Mouse (Mus musculus) hindbrain, embryonic 10.5 days (tissue): ENCODE results near the gene Cep295nl. TPM values are rescaled to one million over a fixed set of nuclear protein-coding genes. Genes with fewer than 3 reads are reported as not detected.

Experiments
- DNase-seq: peaks from one replicate; pipeline ENCODE4 v3.0.0-alpha.2; 2017; ENCODE audit warnings: low spot score
- H3K27ac ChIP-seq: fragments of 300-500 bp; sonication (generic); 2 replicates; pipeline ENCODE4 v1.5.1; 2016; ENCODE audit warnings: mild to moderate bottlenecking, moderate library complexity
- H3K27me3 ChIP-seq: fragments of 300-500 bp; sonication (generic); 2 replicates; pipeline ENCODE4 v1.6.1; 2016; ENCODE audit warnings: mild to moderate bottlenecking; ENCODE audit not compliant: poor library complexity, insufficient read depth, severe bottlenecking
- H3K36me3 ChIP-seq: fragments of 300-500 bp; sonication (generic); 2 replicates; pipeline ENCODE4 v1.6.1; 2016; ENCODE audit warnings: mild to moderate bottlenecking, moderate library complexity
- H3K4me1 ChIP-seq: fragments of 300-500 bp; sonication (generic); replicated peaks from 2 replicates; pipeline ENCODE4 v1.6.1; 2016; ENCODE audit warnings: mild to moderate bottlenecking
- H3K4me3 ChIP-seq: fragments of 300-500 bp; sonication (generic); 2 replicates; pipeline ENCODE4 v1.5.1; 2016; ENCODE audit warnings: mild to moderate bottlenecking, moderate library complexity
- H3K9me3 ChIP-seq: fragments of 300-500 bp; sonication (generic); 2 replicates; pipeline ENCODE4 v1.6.1; 2016; ENCODE audit warnings: mild to moderate bottlenecking, moderate library complexity
- WGBS: fragments of 180-500 bp; shearing (Covaris S2); methylation state at CpG from one replicate; pipeline ENCODE4 v1.1.7; 2016; 5-methylcytosine and 5-hydroxymethylcytosine counted together
- polyA plus RNA-seq: library from polyadenylated mRNA; unstranded; fragments of >200 nt; fragmentation: Nextera tagmentation; extraction: Ambion mirVana; gene quantifications from 2 replicates; pipeline ENCODE4 v1.2.1, GENCODE M21; 2016

The Cep295nl gene
- polyA plus RNA-seq, 1 experiment from 2014 or later, result 0.21 TPM

DNA sequence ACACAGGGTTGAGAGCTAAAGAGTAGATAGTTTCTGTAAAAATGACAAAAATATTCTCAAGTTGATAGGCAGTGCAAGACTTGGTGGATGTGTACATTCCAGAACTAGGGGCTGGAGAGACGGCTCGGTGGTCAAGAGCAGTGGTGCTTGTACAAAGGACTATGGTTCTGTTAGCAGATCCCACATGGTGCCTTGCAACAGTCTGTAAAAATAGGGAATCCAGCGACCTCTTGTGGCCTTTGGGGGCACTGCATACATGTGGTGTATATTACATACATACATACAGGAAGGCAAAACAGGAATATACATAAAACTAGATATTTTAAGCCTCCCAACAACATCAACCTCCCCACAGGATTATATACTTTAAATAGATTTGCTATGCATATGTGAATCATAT, 26.0 kb upstream of the Cep295nl start:
- Histone ChIP-seq H3K4me1 (peaks cover 25% of the 10 kb centered on the region), H3K9me3 (no peaks in the 10 kb centered on the region), H3K27me3 (peaks cover 4% of the 10 kb centered on the region; the same call in 1 of the 2 replicates), H3K36me3 (no peaks in the 10 kb centered on the region), H3K4me3 (no peak overlapping the region), H3K27ac (no peak overlapping the region)
- 66% methylated on average over 3 of the region's 3 CpGs for WGBS
- DNase-seq, result no peak

GRCm38 (mm10) chr11:118366559-118366958, 24.3 kb upstream of the Cep295nl start:
- WGBS, result 79% methylated on average over 8 of the region's 8 CpGs

GRCm38 (mm10) chr11:118366108-118366507, 23.8 kb upstream of the Cep295nl start:
- H3K27ac ChIP-seq, result peak overlapping the region; percentile 23; the same call in 1 of the 2 replicates
- peaks cover 42% of the 10 kb centered on the region for H3K4me1 ChIP-seq
- no peak for DNase-seq

More at GRCm38 (mm10) chr11:118366559-118366958, 24.3 kb upstream of the Cep295nl start:
- DNase-seq, result no peak
- Histone ChIP-seq H3K36me3 (no peaks in the 10 kb centered on the region), H3K27me3 (peaks cover 9% of the 10 kb centered on the region; the same call in 1 of the 2 replicates), H3K4me3 (no peak overlapping the region), H3K4me1 (peaks cover 42% of the 10 kb centered on the region), H3K9me3 (no peaks in the 10 kb centered on the region), H3K27ac (0 out of 2 replicates have a peak overlapping the region, but pooled peaks have one; percentile 6)

DNA sequence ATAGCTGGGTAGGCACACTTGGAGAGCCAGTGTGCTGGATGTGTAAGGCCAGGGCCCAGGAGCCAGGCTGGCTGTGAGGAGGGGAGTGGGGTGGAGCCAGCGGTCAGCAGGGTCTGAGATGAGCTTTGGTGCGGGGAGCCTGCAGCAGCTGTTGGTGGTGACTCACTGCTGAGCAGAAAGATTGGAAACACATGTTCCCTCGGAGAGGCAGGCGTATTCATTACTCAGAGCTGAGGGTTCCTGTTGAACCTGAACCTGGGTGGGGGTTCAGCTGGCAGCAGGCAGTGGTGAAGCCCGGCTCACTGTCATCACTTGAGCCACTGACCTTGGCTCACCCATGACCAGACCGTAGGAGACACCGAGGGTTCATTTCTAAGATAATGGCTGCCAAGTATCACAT, 22.9 kb upstream of the Cep295nl start:
- peak overlapping the region; percentile 59 for H3K27ac ChIP-seq
- DNase-seq, result peak; percentile 56
- H3K4me3 ChIP-seq, result no peak overlapping the region
- H3K36me3 ChIP-seq, result no peaks in the 10 kb centered on the region
- 67% methylated on average over 7 of the region's 7 CpGs for WGBS
- peaks cover 9% of the 10 kb centered on the region; the same call in 1 of the 2 replicates for H3K27me3 ChIP-seq
- peaks cover 45% of the 10 kb centered on the region for H3K4me1 ChIP-seq
- no peaks in the 10 kb centered on the region for H3K9me3 ChIP-seq

More at GRCm38 (mm10) chr11:118366108-118366507, 23.8 kb upstream of the Cep295nl start:
- no peaks in the 10 kb centered on the region for H3K36me3 ChIP-seq
- no peaks in the 10 kb centered on the region for H3K9me3 ChIP-seq
- 63% methylated on average over 3 of the region's 3 CpGs for WGBS
- peaks cover 9% of the 10 kb centered on the region; the same call in 1 of the 2 replicates for H3K27me3 ChIP-seq
- no peak overlapping the region for H3K4me3 ChIP-seq

GRCm38 (mm10) chr11:118364021-118364420, 21.7 kb upstream of the Cep295nl start:
- no peak overlapping the region for H3K4me3 ChIP-seq
- H3K27ac ChIP-seq, result peak overlapping the region; percentile 76
- H3K36me3 ChIP-seq, result no peaks in the 10 kb centered on the region
- H3K27me3 ChIP-seq, result peaks cover 9% of the 10 kb centered on the region; the same call in 1 of the 2 replicates
- no peaks in the 10 kb centered on the region for H3K9me3 ChIP-seq
- DNase-seq, result no peak
- 87% methylated on average over 4 of the region's 4 CpGs for WGBS
- peaks cover 48% of the 10 kb centered on the region for H3K4me1 ChIP-seq

DNA sequence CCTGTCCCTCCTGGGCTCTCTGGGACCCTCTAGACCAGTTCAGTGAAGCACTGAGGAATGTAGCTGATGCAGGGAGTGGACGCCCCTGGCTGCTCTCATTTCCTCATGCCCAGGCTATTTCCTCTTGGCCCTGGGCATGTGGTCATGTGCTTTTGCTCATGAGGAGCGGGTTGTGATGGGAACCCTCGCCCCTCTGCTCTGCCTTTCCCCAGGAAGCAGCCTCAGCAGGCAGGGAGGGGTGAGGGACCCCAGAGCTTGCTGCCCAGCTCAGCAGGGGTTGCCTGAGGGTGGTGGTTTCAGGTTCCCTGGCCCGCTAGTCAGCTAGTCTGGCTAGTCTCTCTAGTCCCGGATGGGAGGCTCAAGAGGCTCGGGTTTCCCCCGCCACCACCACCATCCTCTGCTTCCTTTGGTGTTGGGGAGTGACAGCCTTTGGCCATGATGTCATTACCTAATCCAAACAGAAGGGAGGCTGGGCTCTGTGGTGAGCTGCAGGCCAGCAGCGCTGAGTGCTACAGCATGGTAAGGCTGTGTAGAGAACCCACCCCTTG, 20.7 kb upstream of the Cep295nl start:
- H3K4me1 ChIP-seq, result peaks cover 48% of the 10 kb centered on the region
- H3K27ac ChIP-seq, result peak overlapping the region; percentile 76
- no peak overlapping the region for H3K4me3 ChIP-seq
- no peaks in the 10 kb centered on the region for H3K9me3 ChIP-seq
- H3K36me3 ChIP-seq, result no peaks in the 10 kb centered on the region
- peak; percentile 59 for DNase-seq
- WGBS, result 8% methylated on average over 8 of the region's 8 CpGs
- peaks cover 9% of the 10 kb centered on the region; the same call in 1 of the 2 replicates for H3K27me3 ChIP-seq

DNA sequence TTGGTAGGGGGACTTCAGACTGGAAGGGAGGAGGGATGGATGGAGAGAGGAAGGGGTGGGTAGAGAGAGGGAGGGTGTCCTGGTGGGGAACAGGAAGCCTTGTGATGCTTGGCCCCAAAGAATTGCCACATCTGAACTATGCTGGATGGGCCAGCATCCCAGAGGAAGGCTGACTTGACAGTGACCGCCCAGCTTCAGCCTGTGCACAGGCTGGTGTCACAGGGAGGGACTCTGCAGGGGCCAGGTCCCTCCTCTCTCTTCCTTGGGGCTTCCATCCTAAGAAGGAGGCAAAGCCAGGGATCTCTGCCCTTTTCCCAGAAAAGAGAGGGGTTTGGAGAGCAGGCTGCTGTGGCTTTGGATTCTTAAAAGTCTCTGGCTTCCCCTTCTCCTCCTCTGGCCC, 20.2 kb upstream of the Cep295nl start:
- WGBS, result 61% methylated on average over 1 of the region's 1 CpGs
- Histone ChIP-seq H3K36me3 (no peaks in the 10 kb centered on the region), H3K4me1 (peaks cover 48% of the 10 kb centered on the region)

GRCm38 (mm10) chr11:118360907-118361341, 18.6 kb upstream of the Cep295nl start:
- H3K4me3 ChIP-seq, result no peak overlapping the region
- H3K27ac ChIP-seq, result no peak overlapping the region
- peaks cover 9% of the 10 kb centered on the region; the same call in 1 of the 2 replicates for H3K27me3 ChIP-seq
- H3K9me3 ChIP-seq, result no peaks in the 10 kb centered on the region
- H3K4me1 ChIP-seq, result peaks cover 45% of the 10 kb centered on the region
- WGBS, result 71% methylated on average over 10 of the region's 10 CpGs
- no peaks in the 10 kb centered on the region for H3K36me3 ChIP-seq
- no peak for DNase-seq

More for the DNA sequence above, 20.2 kb upstream of the Cep295nl start:
- Histone ChIP-seq H3K27ac (peak overlapping the region; percentile 76), H3K9me3 (no peaks in the 10 kb centered on the region), H3K4me3 (no peak overlapping the region), H3K27me3 (peaks cover 9% of the 10 kb centered on the region; the same call in 1 of the 2 replicates)
- DNase-seq, result no peak

GRCm38 (mm10) chr11:118360491-118360890, 18.2 kb upstream of the Cep295nl start:
- H3K27me3 ChIP-seq, result peaks cover 9% of the 10 kb centered on the region; the same call in 1 of the 2 replicates
- no peak overlapping the region for H3K4me3 ChIP-seq
- H3K9me3 ChIP-seq, result no peaks in the 10 kb centered on the region
- peaks cover 45% of the 10 kb centered on the region for H3K4me1 ChIP-seq
- H3K36me3 ChIP-seq, result no peaks in the 10 kb centered on the region
- 86% methylated on average over 7 of the region's 7 CpGs for WGBS
- no peak for DNase-seq
- 0 out of 2 replicates have a peak overlapping the region, but pooled peaks have one; percentile 29 for H3K27ac ChIP-seq

GRCm38 (mm10) chr11:118355640-118356039, 13.3 kb upstream of the Cep295nl start, which contains the start of gene Timp2:
Gene Timp2 (minus strand): TSS chr11:118355740.
- WGBS, result 26% methylated on average over 6 of the region's 6 CpGs
- H3K27me3 ChIP-seq, result peaks cover 6% of the 10 kb centered on the region
- peak within 1 kb of the TSS; percentile 75 for H3K4me3 ChIP-seq

GRCm38 (mm10) chr11:118355205-118355604, 12.9 kb upstream of the Cep295nl start:
- Histone ChIP-seq H3K9me3 (no peaks in the 10 kb centered on the region), H3K4me3 (peak overlapping the region; percentile 75), H3K4me1 (peaks cover 36% of the 10 kb centered on the region), H3K36me3 (0 out of 2 replicates have a peak, but pooled peaks cover 5% of the 10 kb centered on the region), H3K27ac (peak overlapping the region; percentile 96), H3K27me3 (peaks cover 6% of the 10 kb centered on the region)
- peak; percentile 86 for DNase-seq
- WGBS, result under 1% methylated on average over 40 of the region's 43 CpGs

More at GRCm38 (mm10) chr11:118355640-118356039, 13.3 kb upstream of the Cep295nl start, which contains the start of gene Timp2:
- Histone ChIP-seq H3K4me1 (peaks cover 36% of the 10 kb centered on the region), H3K9me3 (no peaks in the 10 kb centered on the region), H3K27ac (peak within 1 kb of the TSS; percentile 96), H3K36me3 (0 out of 2 replicates have a peak, but pooled peaks cover 5% of the 10 kb centered on the region)
- DNase-seq, result no peak

- DNase-seq, result peak; percentile 56
- peak overlapping the region; percentile 75 for H3K4me3 ChIP-seq
- peaks cover 6% of the 10 kb centered on the region for H3K27me3 ChIP-seq
- H3K36me3 ChIP-seq, result 0 out of 2 replicates have a peak, but pooled peaks cover 5% of the 10 kb centered on the region
- no peaks in the 10 kb centered on the region for H3K9me3 ChIP-seq
- H3K4me1 ChIP-seq, result peaks cover 37% of the 10 kb centered on the region
- under 1% methylated on average over 47 of the region's 47 CpGs for WGBS
- peak overlapping the region; percentile 96 for H3K27ac ChIP-seq
Observed at GRCm38 (mm10) chr11:118354636-118355191, 12.4 kb upstream of the Cep295nl start.

- WGBS, result 93% methylated on average over 5 of the region's 5 CpGs
- no peak overlapping the region for H3K4me3 ChIP-seq
- no peak for DNase-seq
- H3K4me1 ChIP-seq, result peaks cover 45% of the 10 kb centered on the region
- H3K36me3 ChIP-seq, result 0 out of 2 replicates have a peak, but pooled peaks cover 5% of the 10 kb centered on the region
- no peaks in the 10 kb centered on the region for H3K9me3 ChIP-seq
- H3K27me3 ChIP-seq, result peaks cover 6% of the 10 kb centered on the region
- H3K27ac ChIP-seq, result peak overlapping the region; percentile 56
Observed at GRCm38 (mm10) chr11:118349494-118349893, 7.2 kb upstream of the Cep295nl start.
